Comparison of ENCODE assay signal across 21 mouse cellular contexts in the genomic region with DNA sequence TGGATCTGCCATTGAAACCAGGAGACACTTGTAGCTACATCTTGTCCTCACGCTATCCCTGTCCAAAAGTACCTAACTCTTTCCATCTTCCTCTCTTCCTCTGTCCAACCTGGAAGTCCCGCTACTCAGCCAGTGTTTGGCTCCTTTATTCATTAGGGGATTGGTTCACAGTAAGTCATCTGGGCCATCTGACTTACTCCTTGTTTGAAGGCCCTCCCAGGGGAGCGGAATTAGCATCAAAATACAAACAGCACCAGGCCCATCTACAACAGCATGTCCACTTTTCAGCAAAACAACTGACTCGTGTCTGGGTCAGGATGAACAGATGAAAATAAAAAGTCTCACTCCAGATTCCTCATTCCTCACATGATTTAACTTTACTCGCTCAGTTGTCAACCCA.
"Had no signal": no experiment of that assay in that cellular context is flagged by ENCODE, and none has a peak within 500 bp of the region (broad histone marks: within the 10 kb centered on the region; RNA-seq: fewer than 3 reads in every experiment).

No protein-coding gene starts in this region.

- H3K4me1 ChIP-seq: lung, embryonic 15.5 days; megakaryocyte, embryonic 14.5 days; midbrain, embryonic 13.5 days; midbrain, embryonic 15.5 days; neural tube, embryonic 13.5 days; neural tube, embryonic 15.5 days had no signal

- H3K4me3 ChIP-seq: lung, embryonic 15.5 days; megakaryocyte, embryonic 14.5 days; midbrain, embryonic 13.5 days; midbrain, embryonic 15.5 days; neural tube, embryonic 13.5 days; neural tube, embryonic 15.5 days had no signal

- H3K27me3 ChIP-seq: lung, embryonic 15.5 days; megakaryocyte, embryonic 14.5 days; midbrain, embryonic 13.5 days; midbrain, embryonic 15.5 days; neural tube, embryonic 13.5 days; neural tube, embryonic 15.5 days had no signal

- H3K4me2 ChIP-seq: lung, embryonic 15.5 days; midbrain, embryonic 11.5 days; midbrain, embryonic 13.5 days; midbrain, embryonic 15.5 days; neural tube, embryonic 13.5 days; neural tube, embryonic 15.5 days had no signal

- H3K9me3 ChIP-seq: lung, embryonic 15.5 days had no signal

- H3K36me3 ChIP-seq: lung, embryonic 15.5 days; midbrain, embryonic 13.5 days; midbrain, embryonic 15.5 days; neural tube, embryonic 13.5 days; neural tube, embryonic 15.5 days had no signal

- ATAC-seq: liver, postnatal 0 days; lung, postnatal 0 days; midbrain, embryonic 13.5 days; midbrain, embryonic 15.5 days had no signal

- DNase-seq: liver, postnatal 0 days; lung, adult 2 months; lung, postnatal 14 days; lung, postnatal 36 days; retina, postnatal 1 day; right cerebral cortex, adult 18-20 months; right cerebral cortex, postnatal 25 days; right cerebral cortex, postnatal 4 days; spleen, adult 18-20 months; thymus, adult 2 months; thymus, postnatal 25 days; thymus, postnatal 4 days had no signal

- H3K27ac ChIP-seq: lung, embryonic 15.5 days; macrophage; midbrain, embryonic 13.5 days; midbrain, embryonic 15.5 days; neural tube, embryonic 13.5 days; neural tube, embryonic 15.5 days had no signal

- H3K9ac ChIP-seq: liver, postnatal 0 days; lung, embryonic 15.5 days; midbrain, embryonic 13.5 days; midbrain, embryonic 15.5 days; neural tube, embryonic 13.5 days; neural tube, embryonic 15.5 days had no signal
